Mouse (Mus musculus) forebrain, embryonic 16.5 days (tissue): ENCODE data around the gene Ttc24. TPM values are rescaled to one million over a fixed set of nuclear protein-coding genes. Genes with fewer than 3 reads are reported as not detected.
A peak's percentile ranks its signal among the peaks of the same experiment; 100 is the strongest.

Experiments
- ATAC-seq: fragments of 200-750 bp; cut with Nextera tagmentation; 2 replicates; pipeline ENCODE4 v1.8.0; 2017; ENCODE audit warnings: mild to moderate bottlenecking, moderate library complexity
- H3K27ac ChIP-seq: fragments of 300-500 bp; sonication (generic); 2 replicates; pipeline ENCODE4 v1.5.1; 2014; ENCODE audit warnings: low read length, control low read depth
- H3K27me3 ChIP-seq: fragments of 300-500 bp; sonication (generic); replicated peaks from 2 replicates; pipeline ENCODE4 v1.6.1; 2014; ENCODE audit warnings: low read length; ENCODE audit not compliant: control insufficient read depth, insufficient read depth
- H3K36me3 ChIP-seq: fragments of 300-500 bp; sonication (generic); 2 replicates; pipeline ENCODE4 v1.6.1; 2014; ENCODE audit not compliant: control insufficient read depth, insufficient read depth
- H3K4me1 ChIP-seq: fragments of 300-500 bp; sonication (generic); replicated peaks from 2 replicates; pipeline ENCODE4 v1.6.1; 2014; ENCODE audit warnings: low read length; ENCODE audit not compliant: control insufficient read depth, insufficient read depth
- H3K4me2 ChIP-seq: fragments of 300-500 bp; sonication (generic); 2 replicates; pipeline ENCODE4 v1.6.1; 2014; ENCODE audit warnings: mild to moderate bottlenecking, low read length, control low read depth
- H3K4me3 ChIP-seq: fragments of 300-500 bp; sonication (generic); replicated peaks from 2 replicates; pipeline ENCODE4 v1.5.1; 2014; ENCODE audit warnings: mild to moderate bottlenecking, low read length, control low read depth
- H3K9ac ChIP-seq: fragments of 300-500 bp; sonication (generic); replicated peaks from 2 replicates; pipeline ENCODE4 v1.6.1; 2014; ENCODE audit warnings: low read depth, low read length, control low read depth
- H3K9me3 ChIP-seq: fragments of 300-500 bp; sonication (generic); 2 replicates; pipeline ENCODE4 v1.6.1; 2016; ENCODE audit warnings: low read length; ENCODE audit not compliant: control insufficient read depth
- WGBS: fragments of 180-500 bp; shearing (Covaris S2); extraction: QIAGEN DNeasy Blood & Tissue Kit; methylation state at CpG from one replicate; pipeline ENCODE4 v1.1.7; 2014; 5-methylcytosine and 5-hydroxymethylcytosine counted together
- polyA plus RNA-seq: library from polyadenylated mRNA; unstranded; fragments of >200 nt; fragmentation: Nextera tagmentation; extraction: Ambion mirVana; gene quantifications from 2 replicates; pipeline ENCODE4 v1.2.1, GENCODE M21; 2015

Ttc24 gene
- polyA plus RNA-seq, 1 experiment from 2014 or later = not detected

DNA sequence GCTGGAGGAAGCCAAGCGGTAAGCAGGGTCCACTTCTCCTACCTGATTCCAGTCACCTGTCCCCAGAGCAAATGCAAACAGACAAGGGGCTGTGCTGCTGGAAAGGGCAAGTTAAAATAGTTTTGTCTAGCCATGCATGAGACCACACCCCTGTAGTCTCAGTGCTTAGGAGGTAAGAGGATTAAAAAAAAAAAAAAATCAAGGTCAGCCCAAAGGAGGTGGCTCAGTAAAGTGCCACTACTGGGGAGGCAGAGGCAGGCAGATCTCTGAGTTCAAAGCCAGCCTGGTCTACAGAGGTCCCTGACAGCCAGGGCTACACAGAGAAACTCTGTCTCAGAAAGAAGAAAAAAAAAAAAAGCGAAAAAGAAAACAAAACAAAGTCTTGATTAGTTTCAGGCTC lies 5.9 kb upstream of the Ttc24 start:
- Histone ChIP-seq H3K9me3 (no peaks in the 10 kb centered on the region), H3K27me3 (no peaks in the 10 kb centered on the region), H3K9ac (no peak overlapping the region), H3K4me1 (peaks cover 11% of the 10 kb centered on the region), H3K27ac (no peak overlapping the region), H3K36me3 (no peaks in the 10 kb centered on the region), H3K4me3 (no peak overlapping the region), H3K4me2 (no peak overlapping the region)
- WGBS = 88% methylated on average over 2 of the region's 2 CpGs
- ATAC-seq = no peak

DNA sequence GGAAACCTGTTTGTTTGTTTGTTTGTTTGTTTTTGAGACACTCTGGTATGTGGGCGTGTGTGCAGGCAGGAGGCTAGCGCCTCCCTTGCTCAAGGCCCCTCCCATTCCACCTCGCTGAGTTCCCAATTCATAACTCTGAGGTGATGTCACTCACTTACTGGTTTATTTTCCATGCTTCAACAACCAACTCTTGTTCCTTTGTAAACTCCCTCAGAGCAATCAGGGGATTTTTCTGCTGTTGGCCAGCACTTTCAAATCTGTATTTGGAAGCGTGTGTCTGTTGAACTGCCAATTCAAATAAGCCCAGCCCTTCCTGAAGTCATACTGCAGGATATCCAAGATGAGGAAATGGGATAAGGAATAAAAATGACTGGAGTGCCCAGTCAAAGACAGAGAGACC lies 4.6 kb upstream of the Ttc24 start:
- Histone ChIP-seq H3K4me1 (peaks cover 11% of the 10 kb centered on the region), H3K9ac (no peak overlapping the region; the same call in 1 of the 2 replicates), H3K4me2 (peak overlapping the region; percentile 70), H3K4me3 (peak overlapping the region; percentile 51), H3K27ac (no peak overlapping the region), H3K36me3 (no peaks in the 10 kb centered on the region), H3K27me3 (no peaks in the 10 kb centered on the region), H3K9me3 (no peaks in the 10 kb centered on the region)
- 2% methylated on average over 4 of the region's 4 CpGs for WGBS
- peak; percentile 16; the same call in 1 of the 2 replicates for ATAC-seq

DNA sequence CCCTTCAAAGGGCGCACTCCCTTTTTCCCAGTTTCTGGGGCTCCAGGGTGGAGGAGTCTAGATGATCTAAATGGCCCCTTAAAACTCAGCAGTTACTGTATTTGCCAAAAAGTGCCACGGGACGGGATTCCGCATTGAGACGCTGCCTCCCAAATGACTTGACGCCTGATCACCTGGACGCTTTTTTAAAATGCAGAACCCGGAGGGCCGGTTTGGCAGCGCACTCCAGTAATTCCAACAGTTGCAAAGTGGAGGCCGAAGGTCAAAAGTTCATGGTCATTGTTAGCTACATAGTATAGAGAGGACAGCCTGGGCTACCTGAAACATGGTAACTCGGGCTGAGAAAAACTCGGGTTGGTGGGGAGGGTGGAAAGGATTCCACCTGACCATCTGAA lies 4.1 kb upstream of the Ttc24 start:
- ATAC-seq = peak; percentile 13; the same call in 1 of the 2 replicates

DNA sequence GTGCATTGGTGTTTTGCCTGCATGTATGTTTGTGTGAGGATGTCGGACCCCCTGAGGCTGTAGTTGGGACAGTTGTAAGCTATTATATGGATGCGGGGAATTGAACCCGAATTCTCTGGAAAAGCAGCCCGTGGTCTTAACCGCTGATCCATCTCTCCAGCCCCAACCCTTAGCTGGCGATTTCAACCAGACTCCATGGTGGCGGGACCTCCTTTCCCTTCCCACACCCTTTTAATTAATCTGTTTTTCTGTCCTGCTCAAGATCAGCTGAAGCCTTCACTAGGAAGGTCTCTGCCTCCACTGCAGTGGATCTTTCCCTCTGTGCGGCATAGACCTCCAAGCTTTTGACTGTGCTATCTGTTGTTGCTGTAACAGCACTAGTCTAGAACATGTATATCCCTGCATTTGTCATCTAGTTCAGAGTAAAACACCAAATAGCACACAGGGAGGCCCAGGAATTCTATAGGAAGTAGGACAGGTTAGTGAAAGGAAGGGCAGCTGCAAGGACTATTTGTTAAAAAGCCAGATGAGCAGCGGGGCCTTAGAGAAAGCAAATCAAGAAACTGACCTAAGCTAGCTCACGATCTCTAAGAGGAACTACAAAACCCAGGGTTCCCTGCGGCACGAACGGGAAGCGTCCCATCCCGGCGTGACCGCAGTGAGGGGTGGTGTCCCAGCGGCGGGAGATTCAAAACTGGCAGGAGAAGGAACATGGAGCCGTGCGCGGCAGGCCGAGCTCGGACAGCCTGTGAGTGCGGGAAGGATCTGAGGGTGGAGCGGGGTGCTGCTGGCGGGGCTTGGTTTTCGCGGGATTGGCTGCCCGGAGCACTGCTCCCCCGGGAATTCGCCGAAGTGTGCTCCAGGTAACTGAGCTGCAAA lies 3.5 kb upstream of the Ttc24 start, which contains the start of gene Iqgap3:
Gene Iqgap3, plus strand, starts transcription at position 627 of the 879 bp plus-strand sequence.
- H3K36me3 ChIP-seq = no peaks in the 10 kb centered on the region
- H3K9ac ChIP-seq = peak within 1 kb of the TSS; percentile 23
- H3K4me2 ChIP-seq = peak within 1 kb of the TSS; percentile 70
- H3K27ac ChIP-seq = peak within 1 kb of the TSS; percentile 36; the same call in 1 of the 2 replicates
- ATAC-seq = peak; percentile 93
- H3K4me1 ChIP-seq = peaks cover 11% of the 10 kb centered on the region
- H3K4me3 ChIP-seq = peak within 1 kb of the TSS; percentile 51
- WGBS = 19% methylated on average over 33 of the region's 33 CpGs
- H3K27me3 ChIP-seq = no peaks in the 10 kb centered on the region
- no peaks in the 10 kb centered on the region for H3K9me3 ChIP-seq

More for the DNA sequence above, 4.1 kb upstream of the Ttc24 start:
- H3K4me2 ChIP-seq = peak overlapping the region; percentile 70
- peaks cover 11% of the 10 kb centered on the region for H3K4me1 ChIP-seq
- no peaks in the 10 kb centered on the region for H3K27me3 ChIP-seq
- no peak overlapping the region for H3K27ac ChIP-seq
- peak overlapping the region; percentile 51 for H3K4me3 ChIP-seq
- no peaks in the 10 kb centered on the region for H3K36me3 ChIP-seq
- peak overlapping the region; percentile 23 for H3K9ac ChIP-seq
- no peaks in the 10 kb centered on the region for H3K9me3 ChIP-seq
- 2% methylated on average over 13 of the region's 13 CpGs for WGBS

DNA sequence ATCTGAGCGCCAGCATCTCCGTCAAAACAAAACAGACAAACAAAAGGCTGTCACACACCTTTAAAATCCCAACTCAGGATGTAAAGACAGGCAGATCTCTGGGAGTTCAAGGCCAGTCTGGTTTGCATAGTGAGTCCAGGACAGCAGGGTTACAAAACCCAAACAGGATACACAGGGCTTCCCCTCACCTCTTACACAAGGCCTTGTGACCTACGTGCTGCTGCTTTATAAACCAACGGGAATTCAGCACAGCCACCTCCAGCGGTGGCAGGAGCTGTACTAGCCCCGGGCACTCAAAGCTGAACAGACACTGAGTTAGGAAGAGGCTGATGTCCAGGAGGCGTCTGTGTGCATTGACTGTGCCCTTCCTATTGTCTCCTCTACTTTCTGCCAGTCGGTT lies 663 bp downstream of the Ttc24 start:
- Histone ChIP-seq H3K4me1 (peaks cover 5% of the 10 kb centered on the region), H3K27ac (no peak overlapping the region), H3K4me3 (no peak overlapping the region), H3K27me3 (no peaks in the 10 kb centered on the region), H3K4me2 (no peak overlapping the region), H3K9ac (no peak overlapping the region), H3K9me3 (no peaks in the 10 kb centered on the region), H3K36me3 (no peaks in the 10 kb centered on the region)
- WGBS = 39% methylated on average over 8 of the region's 8 CpGs
- ATAC-seq = no peak

DNA sequence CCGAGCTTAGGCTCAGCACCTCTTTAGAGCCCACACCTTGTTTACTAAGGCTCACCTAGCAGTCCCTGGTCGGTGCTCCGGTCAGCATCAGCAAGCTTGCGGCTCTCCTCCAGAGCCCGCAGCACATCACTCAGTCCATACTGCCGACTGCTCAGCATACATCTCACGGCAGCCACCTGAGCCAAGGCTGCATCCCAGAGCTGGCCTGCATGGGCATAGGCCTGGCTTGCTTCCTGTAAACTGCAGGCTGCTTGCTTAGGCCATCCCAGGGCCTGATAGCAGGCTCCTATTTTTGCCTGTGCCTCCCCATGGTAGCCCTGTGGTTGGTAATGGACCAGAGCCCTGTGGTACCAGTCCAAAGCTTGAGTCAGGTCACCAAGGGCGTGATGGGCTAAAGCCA lies 3.3 kb downstream of the Ttc24 start:
- ATAC-seq = no peak
- WGBS = 81% methylated on average over 8 of the region's 8 CpGs
- no peaks in the 10 kb centered on the region for H3K27me3 ChIP-seq
- no peaks in the 10 kb centered on the region for H3K4me1 ChIP-seq
- H3K36me3 ChIP-seq = no peaks in the 10 kb centered on the region
- H3K4me2 ChIP-seq = no peak overlapping the region
- no peak overlapping the region for H3K27ac ChIP-seq
- no peak overlapping the region for H3K4me3 ChIP-seq
- no peak overlapping the region for H3K9ac ChIP-seq
- H3K9me3 ChIP-seq = no peaks in the 10 kb centered on the region

DNA sequence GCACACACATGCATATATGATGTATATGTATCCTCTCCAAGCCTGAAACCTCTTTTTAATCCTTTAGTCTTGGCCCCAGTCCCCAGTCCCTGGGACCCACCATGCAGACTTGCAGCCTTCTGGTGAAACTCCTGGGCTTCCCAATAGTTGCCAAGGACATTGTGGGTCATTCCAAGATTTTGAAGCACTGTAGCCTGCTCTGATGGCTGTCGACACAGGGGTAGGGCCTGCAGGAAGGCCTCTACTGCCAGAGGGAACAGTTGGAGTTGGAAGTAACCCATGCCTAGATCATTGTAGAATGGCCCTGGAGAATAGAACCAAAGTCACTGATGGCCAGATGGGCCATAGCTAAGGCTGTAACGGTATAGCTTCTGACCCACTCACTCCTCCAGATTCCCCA lies 3.8 kb downstream of the Ttc24 start:
- no peaks in the 10 kb centered on the region for H3K27me3 ChIP-seq
- H3K9me3 ChIP-seq = no peaks in the 10 kb centered on the region
- H3K27ac ChIP-seq = no peak overlapping the region
- H3K4me3 ChIP-seq = no peak overlapping the region
- no peaks in the 10 kb centered on the region for H3K36me3 ChIP-seq
- H3K4me1 ChIP-seq = no peaks in the 10 kb centered on the region
- ATAC-seq = no peak
- 70% methylated on average over 2 of the region's 2 CpGs for WGBS
- no peak overlapping the region for H3K4me2 ChIP-seq
- H3K9ac ChIP-seq = no peak overlapping the region

DNA sequence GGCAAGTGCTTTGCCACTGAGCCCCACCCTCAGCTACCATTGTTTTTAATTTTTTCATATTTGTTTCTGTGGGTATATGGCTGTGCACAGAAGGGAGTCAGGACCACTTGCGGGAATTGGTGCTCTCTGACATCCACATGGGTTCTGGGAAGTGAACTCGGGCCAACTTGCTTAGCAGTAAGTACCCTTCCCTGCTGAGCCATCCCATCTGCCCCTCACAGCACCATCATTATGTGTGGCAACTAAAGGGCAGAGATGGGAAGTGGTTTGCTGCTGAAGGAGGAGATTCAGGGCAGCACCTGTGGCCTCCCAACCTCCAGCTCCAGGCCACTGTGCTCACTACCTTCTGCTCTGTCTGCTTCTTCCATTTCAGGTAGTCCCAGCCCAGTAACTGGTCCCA lies 4.5 kb downstream of the Ttc24 start:
- Histone ChIP-seq H3K9ac (no peak overlapping the region), H3K4me2 (no peak overlapping the region), H3K27ac (no peak overlapping the region), H3K4me3 (no peak overlapping the region), H3K9me3 (no peaks in the 10 kb centered on the region), H3K4me1 (no peaks in the 10 kb centered on the region), H3K27me3 (no peaks in the 10 kb centered on the region), H3K36me3 (no peaks in the 10 kb centered on the region)
- no peak for ATAC-seq
- 63% methylated on average over 2 of the region's 2 CpGs for WGBS

DNA sequence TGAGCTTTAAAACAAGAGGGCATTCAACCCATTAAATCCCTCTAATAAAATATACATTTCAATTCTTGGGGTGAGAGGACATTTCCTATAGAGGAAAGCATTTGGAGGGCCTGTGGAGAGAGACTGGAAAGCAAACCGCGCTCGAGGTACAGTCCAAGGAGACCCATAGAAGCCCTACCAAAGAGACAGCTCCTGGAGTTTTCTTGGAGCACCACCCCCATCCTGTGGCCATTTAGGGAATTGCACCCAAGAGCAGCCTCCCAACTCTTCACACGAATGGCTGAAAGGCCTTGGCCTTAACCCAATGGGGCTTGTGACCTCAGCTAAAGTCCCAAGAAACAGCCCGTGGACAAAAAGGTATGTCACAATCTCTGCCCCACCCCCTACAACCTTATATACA lies 6.3 kb downstream of the Ttc24 start:
- Histone ChIP-seq H3K9ac (no peak overlapping the region), H3K27ac (no peak overlapping the region), H3K4me2 (no peak overlapping the region), H3K9me3 (no peaks in the 10 kb centered on the region), H3K36me3 (no peaks in the 10 kb centered on the region), H3K4me3 (no peak overlapping the region), H3K27me3 (no peaks in the 10 kb centered on the region), H3K4me1 (no peaks in the 10 kb centered on the region)
- peak; percentile 84 for ATAC-seq
- 2% methylated on average over 5 of the region's 5 CpGs for WGBS
